26 mouse cellular contexts compared by ENCODE assay signal in genomic region chr2:122534671-122535070, GRCm38 (mm10). TPM values are rescaled to one million over a fixed set of nuclear protein-coding genes. Genes with fewer than 3 reads are reported as not detected.
"Had no signal": no experiment of that assay in that cellular context is flagged by ENCODE, and none has a peak within 500 bp of the region (broad histone marks: within the 10 kb centered on the region; RNA-seq: fewer than 3 reads in every experiment).

No protein-coding gene starts in this region.

- H3K36me3 ChIP-seq: liver, embryonic 15.5 days; lung, embryonic 15.5 days; midbrain, embryonic 13.5 days; midbrain, embryonic 15.5 days; neural tube, embryonic 13.5 days; neural tube, embryonic 15.5 days; stomach, embryonic 15.5 days had no signal

- H3K27me3 ChIP-seq: liver, embryonic 15.5 days; lung, embryonic 15.5 days; megakaryocyte, embryonic 14.5 days; midbrain, embryonic 13.5 days; midbrain, embryonic 15.5 days; neural tube, embryonic 13.5 days; neural tube, embryonic 15.5 days; stomach, embryonic 15.5 days had no signal

- ATAC-seq: liver, postnatal 0 days; lung, postnatal 0 days; midbrain, embryonic 13.5 days; midbrain, embryonic 15.5 days had no signal

- H3K27ac ChIP-seq: liver, embryonic 15.5 days; lung, embryonic 15.5 days; macrophage; midbrain, embryonic 13.5 days; midbrain, embryonic 15.5 days; neural tube, embryonic 13.5 days; neural tube, embryonic 15.5 days; stomach, embryonic 15.5 days had no signal

- H3K9ac ChIP-seq: liver, embryonic 15.5 days; liver, postnatal 0 days; lung, embryonic 15.5 days; midbrain, embryonic 13.5 days; midbrain, embryonic 15.5 days; neural tube, embryonic 13.5 days; neural tube, embryonic 15.5 days; stomach, embryonic 15.5 days had no signal

- H3K4me1 ChIP-seq: liver, embryonic 15.5 days; lung, embryonic 15.5 days; megakaryocyte, embryonic 14.5 days; midbrain, embryonic 13.5 days; midbrain, embryonic 15.5 days; stomach, embryonic 15.5 days had no signal

- DNase-seq: liver, postnatal 0 days; lung, adult 2 months; lung, postnatal 14 days; lung, postnatal 36 days; retina, postnatal 1 day; right cerebral cortex, adult 18-20 months; right cerebral cortex, postnatal 25 days; right cerebral cortex, postnatal 4 days; spleen, adult 18-20 months; thymus, adult 18-20 months; thymus, postnatal 14 days; thymus, postnatal 36 days had no signal

- H3K4me3 ChIP-seq: liver, embryonic 15.5 days; lung, embryonic 15.5 days; megakaryocyte, embryonic 14.5 days; midbrain, embryonic 13.5 days; midbrain, embryonic 15.5 days; myocyte; neural tube, embryonic 13.5 days; neural tube, embryonic 15.5 days; stomach, embryonic 15.5 days had no signal

- H3K9me3 ChIP-seq: liver, embryonic 15.5 days; lung, embryonic 15.5 days; megakaryocyte, embryonic 14.5 days; midbrain, embryonic 13.5 days; midbrain, embryonic 15.5 days; neural tube, embryonic 13.5 days; neural tube, embryonic 15.5 days; stomach, embryonic 15.5 days had no signal

- H3K4me2 ChIP-seq: liver, embryonic 15.5 days; lung, embryonic 15.5 days; midbrain, embryonic 11.5 days; midbrain, embryonic 13.5 days; midbrain, embryonic 15.5 days; neural tube, embryonic 13.5 days; neural tube, embryonic 15.5 days; stomach, embryonic 15.5 days had no signal

RNA-seq across cellular contexts. Expression of gene Gm14085, which starts 49.9 kb away (rescaled TPM):
- polyA plus RNA-seq: lung, embryonic 15.5 days; lung, postnatal 0 days; midbrain, embryonic 11.5 days; midbrain, embryonic 13.5 days; midbrain, embryonic 15.5 days; midbrain, postnatal 0 days; myocyte; neural tube, embryonic 11.5 days; neural tube, embryonic 13.5 days; neural tube, embryonic 15.5 days had no signal
